Mouse (Mus musculus): Measurements from ENCODE around the gene Anxa6. TPM values are rescaled to one million over a fixed set of nuclear protein-coding genes. Genes with fewer than 3 reads are reported as not detected.

The Anxa6 gene
- total and polyA plus RNA-seq, 3 experiments: 47.0 to 49.4 TPM; not detected in 1

GRCm38 (mm10) chr11:54971365-54972048 is 61.7 kb downstream of the Anxa6 start:
- Histone ChIP-seq H3K4me1 (ENCODE audit: control insufficient read depth in 1 of 2, insufficient read depth in 2 of 2, low read length in 2 of 2) (peaks cover 9 to 35% of the 10 kb centered on the region in 2 experiments), H3K9ac (ENCODE audit: control insufficient read depth, low read depth, low read length, poor library complexity, severe bottlenecking) (no peak overlapping the region), H3K79me2 (ENCODE audit: control insufficient read depth, insufficient read depth, low read length, poor library complexity) (no peaks in the 10 kb centered on the region), H3K9me3 (replicated peaks; ENCODE audit: insufficient read depth, low read length) (no peaks in the 10 kb centered on the region), H3K27ac (ENCODE audit: control insufficient read depth, low read depth, low read length) (0 out of 2 replicates have a peak overlapping the region, but pooled peaks have one; percentile 11), H3K27me3 (ENCODE audit: control insufficient read depth in 1 of 2, insufficient read depth in 2 of 2, low read length in 2 of 2) (no peaks in the 10 kb centered on the region), H3K4me3 (ENCODE audit: control insufficient read depth in 1 of 2, insufficient read depth in 1 of 2, low read depth in 2 of 2, low read length in 2 of 2) (no peak overlapping the region), H3K36me3 (ENCODE audit: control insufficient read depth in 1 of 2, insufficient read depth in 2 of 2, low read length in 2 of 2) (peaks cover 0 to 24% of the 10 kb centered on the region in 2 experiments; a peak in 2 of 4 replicates)
- DNase-seq (ENCODE audit: low read depth, low spot score): peak; percentile 80
- TF ChIP-seq MYC (IDR thresholded peaks at IDR 0.05; ENCODE audit: low read depth, low read length) (0 out of 2 replicates have a peak, but pooled peaks have one; percentile 27), RCOR1 (IDR thresholded peaks at IDR 0.05; ENCODE audit: low read depth, low read length) (peak; percentile 76), MAFK (IDR thresholded peaks at IDR 0.05; ENCODE audit: borderline replicate concordance, low read depth, low read length) (0 out of 2 replicates have a peak, but pooled peaks have one; percentile 13), ZNF384 (IDR thresholded peaks at IDR 0.05; ENCODE audit: low read depth, low read length) (peak; percentile 62), BHLHE40 (IDR thresholded peaks at IDR 0.05; ENCODE audit: borderline replicate concordance, low read depth, low read length) (0 out of 2 replicates have a peak, but pooled peaks have one; percentile 6), GATA1 (IDR thresholded peaks at IDR 0.05; ENCODE audit: low read depth, low read length) (peak; percentile 75), E2F4 (IDR thresholded peaks at IDR 0.05; ENCODE audit: borderline replicate concordance, low read depth, low read length) (no peak), SIN3A (IDR thresholded peaks at IDR 0.05; ENCODE audit: low read length) (peak; percentile 77), ETS1 (IDR thresholded peaks at IDR 0.05; ENCODE audit: low read depth, low read length) (peak; percentile 76), JUND (IDR thresholded peaks at IDR 0.05; ENCODE audit: low read depth, low read length) (peak; percentile 99), NRF1 (IDR thresholded peaks at IDR 0.05; ENCODE audit: insufficient read depth, low read depth, low read length, poor library complexity, severe bottlenecking) (no peak), ZMIZ1 (IDR thresholded peaks at IDR 0.05; ENCODE audit: low read depth, low read length) (no peak), EP300 (IDR thresholded peaks at IDR 0.05; ENCODE audit: low read depth in 1 of 2, low read length in 2 of 2) (peak; percentile 68 to 78), HCFC1 (IDR thresholded peaks at IDR 0.05; ENCODE audit: low read depth, low read length) (0 out of 2 replicates have a peak, but pooled peaks have one; percentile 27)

GRCm38 (mm10) chr11:54965234-54965633 is 68.0 kb downstream of the Anxa6 start:
- H3K4me3 ChIP-seq (ENCODE audit: control insufficient read depth in 1 of 2, insufficient read depth in 1 of 2, low read depth in 2 of 2, low read length in 2 of 2): no peak overlapping the region
- no peak overlapping the region for H3K27ac ChIP-seq (ENCODE audit: control insufficient read depth, low read depth, low read length)
- peaks cover 5 to 30% of the 10 kb centered on the region in 2 experiments for H3K4me1 ChIP-seq (ENCODE audit: control insufficient read depth in 1 of 2, insufficient read depth in 2 of 2, low read length in 2 of 2)
- H3K9ac ChIP-seq (ENCODE audit: control insufficient read depth, low read depth, low read length, poor library complexity, severe bottlenecking): no peak overlapping the region
- H3K9me3 ChIP-seq (replicated peaks; ENCODE audit: insufficient read depth, low read length): no peaks in the 10 kb centered on the region
- TF ChIP-seq CTCF (IDR thresholded peaks at IDR 0.05 in 2 of 3, conservative IDR thresholded peaks at IDR 0.05 in 1 of 3; ENCODE audit: control insufficient read depth in 1 of 3, insufficient read depth in 1 of 3, low read depth in 2 of 3, low read length in 3 of 3, poor library complexity in 1 of 3, severe bottlenecking in 1 of 3): no peak
- TF ChIP-seq POLR2AphosphoS5 (IDR thresholded peaks at IDR 0.05; ENCODE audit: borderline replicate concordance, low read depth, low read length): no peak
- TF ChIP-seq MYC (IDR thresholded peaks at IDR 0.05; ENCODE audit: low read depth, low read length): no peak
- TF ChIP-seq TAL1 (IDR thresholded peaks at IDR 0.05; ENCODE audit: low read length): no peak
- no peak for TF ChIP-seq ZMIZ1 (IDR thresholded peaks at IDR 0.05; ENCODE audit: low read depth, low read length)
- TF ChIP-seq USF2 (IDR thresholded peaks at IDR 0.05; ENCODE audit: borderline replicate concordance in 1 of 2, insufficient read depth in 1 of 2, low read depth in 1 of 2, low read length in 2 of 2): no peak
- no peak for TF ChIP-seq E2F4 (IDR thresholded peaks at IDR 0.05; ENCODE audit: borderline replicate concordance, low read depth, low read length)
- no peak for TF ChIP-seq GATA1 (IDR thresholded peaks at IDR 0.05; ENCODE audit: low read depth, low read length)
- no peak for TF ChIP-seq MAFK (IDR thresholded peaks at IDR 0.05; ENCODE audit: borderline replicate concordance, low read depth, low read length)
- TF ChIP-seq CHD1 (IDR thresholded peaks at IDR 0.05; ENCODE audit: low read depth, low read length): no peak
- TF ChIP-seq TCF12 (IDR thresholded peaks at IDR 0.05; ENCODE audit: low read depth, low read length): no peak
- no peak for TF ChIP-seq ZC3H11A (IDR thresholded peaks at IDR 0.05; ENCODE audit: low read depth, low read length)
- TF ChIP-seq MXI1 (IDR thresholded peaks at IDR 0.05; ENCODE audit: low read depth, low read length): no peak
- no peak for TF ChIP-seq ZNF384 (IDR thresholded peaks at IDR 0.05; ENCODE audit: low read depth, low read length)
- TF ChIP-seq UBTF (IDR thresholded peaks at IDR 0.05; ENCODE audit: borderline replicate concordance, insufficient read depth, low read depth, low read length): no peak
- TF ChIP-seq MYB (IDR thresholded peaks at IDR 0.05; ENCODE audit: low read depth, low read length): no peak
- TF ChIP-seq MAX (IDR thresholded peaks at IDR 0.05; ENCODE audit: low read length): no peak
- no peak for TF ChIP-seq RCOR1 (IDR thresholded peaks at IDR 0.05; ENCODE audit: low read depth, low read length)
- TF ChIP-seq NELFE (IDR thresholded peaks at IDR 0.05; ENCODE audit: low read depth, low read length): no peak
- DNase-seq (ENCODE audit: low read depth, low spot score): no peak
- H3K36me3 ChIP-seq (ENCODE audit: control insufficient read depth in 1 of 2, insufficient read depth in 2 of 2, low read length in 2 of 2): peaks cover 0 to 6% of the 10 kb centered on the region in 2 experiments; a peak in 1 of 4 replicates
- no peaks in the 10 kb centered on the region for H3K27me3 ChIP-seq (ENCODE audit: control insufficient read depth in 1 of 2, insufficient read depth in 2 of 2, low read length in 2 of 2)
- no peaks in the 10 kb centered on the region for H3K79me2 ChIP-seq (ENCODE audit: control insufficient read depth, insufficient read depth, low read length, poor library complexity)
